Mouse (Mus musculus): ENCODE data around the gene Gm10668.
"Not testable (repeated sequence)": the region's sequence is repeated elsewhere in the genome, so short reads cannot be mapped to it uniquely, and the experiment has no call there.

Gm10668 gene

DNA sequence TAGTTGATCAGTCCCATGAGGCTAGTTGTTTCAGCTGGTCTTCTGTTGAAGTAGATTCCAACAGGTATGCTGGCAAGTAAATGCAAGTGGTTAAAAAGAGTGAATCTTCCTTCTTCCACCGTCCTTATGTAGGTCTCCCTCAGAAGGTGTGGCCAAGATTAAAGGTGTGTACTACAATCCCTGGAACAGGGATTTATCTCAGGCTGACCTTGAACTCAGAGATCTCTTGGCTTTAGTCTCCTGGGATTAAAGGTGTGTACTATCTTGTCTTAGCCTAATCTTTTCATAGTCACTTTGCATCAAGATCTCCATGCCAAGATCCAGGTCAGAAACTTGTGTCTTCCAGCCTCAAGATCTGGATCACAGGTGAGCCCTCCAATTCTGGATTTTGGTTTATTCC, at the start of gene Gm10668:
Gm10668 (minus strand) TSS at position 101 of the 400 bp plus-strand sequence.
- not testable (repeated sequence) for DNase-seq

- DNase-seq: not testable (repeated sequence)
Observed at GRCm38 (mm10) chr7:20770885-20771284, 40.5 kb upstream of the Gm10668 start, which contains the start of gene Vmn1r112. TSS of gene Vmn1r112 (plus strand) at chr7:20771185.

- DNase-seq: not testable (repeated sequence)
Observed at GRCm38 (mm10) chr7:20703116-20703515, 27.3 kb downstream of the Gm10668 start, which contains the start of gene Vmn1r111. TSS of gene Vmn1r111 (minus strand) at chr7:20703216.
